Mouse (Mus musculus) spleen, adult 2 months (tissue): ENCODE data around the gene Ntpcr.

Source experiments
- CTCF ChIP-seq: fragments of 200-500 bp; IDR thresholded peaks from 2 replicates; pipeline ENCODE4 v1.5.1; 2011; ENCODE audit warnings: mild to moderate bottlenecking, inconsistent platforms; ENCODE audit not compliant: insufficient read depth, insufficient read length, insufficient replicate concordance; ENCODE audit errors: extremely low read depth
- POLR2A ChIP-seq: fragments of 200-500 bp; IDR thresholded peaks from 2 replicates; pipeline ENCODE4 v1.6.1; 2011; ENCODE audit warnings: low read depth, low read length, inconsistent platforms

- no peak for TF ChIP-seq POLR2A
- TF ChIP-seq CTCF: no peak
Measured at GRCm38 (mm10) chr8:125779656-125780055, 49.9 kb downstream of the Ntpcr start.
